Mouse (Mus musculus) bone marrow, adult 2 months (tissue): ENCODE data around the gene Pcbp1.

Source experiments
- CTCF ChIP-seq: fragments of 200-500 bp; IDR thresholded peaks from 2 replicates; pipeline ENCODE4 v1.5.1; 2011; ENCODE audit warnings: low read length, control low read depth; ENCODE audit not compliant: control insufficient read depth, insufficient read depth
- POLR2A ChIP-seq: fragments of 200-500 bp; IDR thresholded peaks from 2 replicates; pipeline ENCODE4 v1.6.1; 2011; ENCODE audit warnings: low read depth, mild to moderate bottlenecking, control low read depth, low read length, borderline replicate concordance; ENCODE audit not compliant: control insufficient read depth

GRCm38 (mm10) chr6:86524879-86525645 is 1.1 kb downstream of the Pcbp1 start:
- TF ChIP-seq CTCF (no peak), POLR2A (peak; percentile 34; the same call in 1 of the 2 replicates)
